Mouse (Mus musculus) spleen, postnatal 10 days (tissue): ENCODE data around the gene Slc46a1.

Source experiments
- DNase-seq, 2 experiments: peaks; one replicate each; pipeline ENCODE4 v3.0.0; 2021 to 2022; ENCODE audit warnings: low spot score in 2 of 2

The Slc46a1 gene

DNA sequence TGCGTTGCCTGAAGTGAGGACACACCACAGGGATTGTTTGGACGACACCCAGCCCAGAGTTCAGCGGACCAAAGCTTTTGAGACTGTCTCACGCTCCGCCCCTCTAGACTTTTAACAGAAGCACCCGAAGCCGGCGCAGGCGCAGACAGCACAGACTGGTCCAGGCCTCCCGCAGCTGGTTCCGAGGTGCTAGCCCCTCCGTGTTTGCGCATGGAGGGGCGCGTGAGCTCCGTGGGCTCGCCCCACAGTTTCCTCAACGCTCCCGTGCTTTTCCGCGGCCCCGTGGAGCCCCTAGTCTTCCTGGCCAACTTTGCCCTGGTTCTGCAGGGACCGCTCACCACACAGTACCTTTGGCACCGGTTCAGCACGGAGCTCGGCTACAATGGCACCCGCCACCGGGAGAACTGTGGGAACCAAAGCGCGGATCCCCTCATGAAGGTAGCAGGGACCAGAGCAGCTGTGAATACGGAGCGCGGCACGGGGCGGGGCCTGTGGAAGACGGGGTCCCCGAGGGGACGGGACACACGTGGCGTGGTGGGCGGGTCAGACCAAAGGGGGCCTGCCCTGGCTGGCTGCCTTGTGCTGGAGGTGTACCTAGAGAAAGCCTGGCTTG is at the start of gene Slc46a1:
Gene Slc46a1 (plus strand): TSS at position 130 of the 613 bp plus-strand sequence.
- DNase-seq = peak; percentile 40 to 80

DNA sequence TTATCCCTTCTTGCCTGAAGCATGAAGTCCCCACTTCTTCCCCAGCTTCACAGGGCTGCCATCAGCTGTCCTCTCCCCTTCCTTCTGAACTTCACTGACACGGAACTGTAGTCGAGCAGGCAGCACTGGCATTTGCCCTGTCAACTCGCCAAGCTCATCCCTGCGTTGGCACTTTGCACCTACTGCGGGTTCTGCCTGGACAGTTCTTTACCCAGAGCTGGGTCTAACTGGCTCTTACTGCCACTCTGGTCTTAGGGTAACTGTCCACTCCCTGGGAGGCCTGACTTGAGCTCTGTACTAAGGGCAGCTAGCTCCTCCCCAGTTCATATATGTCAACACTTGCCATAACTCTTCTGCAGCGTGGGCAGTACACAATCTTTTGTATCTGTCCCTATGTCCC is 48.6 kb upstream of the Slc46a1 start:
- DNase-seq = no peak

DNA sequence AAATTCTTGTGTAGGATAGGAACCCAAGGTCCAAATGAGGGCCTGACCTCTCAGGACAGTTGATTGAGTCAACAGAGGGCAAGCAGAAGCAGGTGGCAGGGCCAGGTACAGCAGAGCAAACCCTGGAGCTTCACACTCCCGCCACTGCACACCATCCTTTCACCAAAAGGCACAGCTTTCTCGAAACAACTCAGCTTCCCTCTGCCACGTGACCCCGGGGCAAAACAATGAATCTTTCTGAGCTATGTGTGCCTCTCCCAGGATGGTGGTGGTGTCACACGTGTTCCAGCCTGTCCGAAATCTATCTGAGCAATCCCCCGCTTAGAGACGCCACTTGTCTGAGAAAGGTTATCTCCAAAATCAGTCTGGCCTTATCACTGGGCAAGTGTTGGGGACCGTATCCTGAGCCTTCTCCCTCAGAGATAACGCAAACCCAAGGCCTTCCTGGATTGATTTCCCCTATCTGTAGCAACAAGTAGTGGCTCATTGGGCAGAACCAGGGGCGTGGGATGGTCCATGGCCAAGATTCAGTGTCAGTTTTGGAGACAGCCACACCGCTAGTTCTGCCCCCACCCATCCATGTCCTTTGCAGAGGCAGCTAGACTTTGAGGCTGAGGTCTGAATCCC is 45.1 kb upstream of the Slc46a1 start:
- no peak for DNase-seq

DNA sequence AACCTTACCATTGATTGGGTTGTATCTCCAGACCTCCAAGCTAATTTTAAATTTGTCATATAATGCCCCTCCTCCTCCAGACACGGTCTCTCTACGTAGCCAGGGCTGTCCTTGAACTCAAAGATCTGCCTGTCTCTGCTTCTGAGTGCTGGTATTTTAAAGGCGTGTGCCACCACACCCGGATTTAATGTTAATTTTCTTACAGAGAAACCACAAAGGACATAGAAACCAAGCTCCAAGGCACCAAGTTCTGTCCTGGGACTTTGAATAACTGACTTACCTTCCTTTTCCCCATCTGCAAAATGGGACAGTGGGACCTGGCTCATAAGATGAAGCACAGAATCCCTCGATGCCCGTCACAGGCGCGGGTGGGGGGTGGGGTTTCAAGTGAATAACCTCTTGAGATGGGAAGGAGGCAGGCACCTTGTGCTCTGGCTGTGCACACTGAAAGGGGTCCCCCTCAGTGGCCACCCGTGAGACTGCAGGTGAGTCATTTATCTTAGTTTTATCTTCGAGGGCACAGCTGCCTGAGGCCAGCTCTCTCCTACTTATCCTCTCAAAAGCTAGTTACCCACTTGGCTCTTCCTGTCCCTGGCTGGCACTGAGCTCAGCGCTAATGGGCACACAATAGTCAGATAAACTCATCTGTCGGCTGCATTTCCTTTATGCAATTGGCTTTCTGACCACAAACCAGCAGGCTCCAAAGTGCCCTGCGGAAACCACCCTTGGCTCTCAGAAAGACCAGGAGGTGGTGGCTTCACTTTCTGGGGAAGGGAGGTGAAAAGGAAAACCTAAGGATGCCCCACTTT is 44.1 kb upstream of the Slc46a1 start:
- DNase-seq = no peak

GRCm38 (mm10) chr11:78422055-78422819 is 43.3 kb upstream of the Slc46a1 start, which contains the start of gene Slc13a2:
Gene Slc13a2 (minus strand): TSS chr11:78422217.
- no peak for DNase-seq

DNA sequence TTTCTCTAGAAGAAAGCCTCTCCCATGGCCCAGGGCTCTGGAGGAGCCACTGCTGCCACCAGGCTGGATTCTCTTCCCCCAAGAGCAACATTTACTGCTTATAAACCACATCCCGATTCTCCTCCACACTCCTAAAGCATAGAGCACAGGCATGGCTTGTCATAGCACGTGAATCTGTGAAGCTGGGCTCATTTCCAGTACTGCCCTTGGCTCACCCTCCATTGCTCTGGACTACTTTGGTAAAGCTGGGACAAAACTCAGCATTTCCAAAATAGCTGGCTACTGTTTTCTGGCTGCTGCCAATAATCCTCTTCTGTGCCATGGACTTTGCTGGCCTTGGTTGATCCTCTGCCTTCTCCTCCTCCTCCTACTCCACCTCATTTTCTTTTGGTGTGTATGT is 41.1 kb upstream of the Slc46a1 start:
- DNase-seq = no peak

- DNase-seq = no peak
Measured at GRCm38 (mm10) chr11:78425572-78425971, 39.9 kb upstream of the Slc46a1 start.

DNA sequence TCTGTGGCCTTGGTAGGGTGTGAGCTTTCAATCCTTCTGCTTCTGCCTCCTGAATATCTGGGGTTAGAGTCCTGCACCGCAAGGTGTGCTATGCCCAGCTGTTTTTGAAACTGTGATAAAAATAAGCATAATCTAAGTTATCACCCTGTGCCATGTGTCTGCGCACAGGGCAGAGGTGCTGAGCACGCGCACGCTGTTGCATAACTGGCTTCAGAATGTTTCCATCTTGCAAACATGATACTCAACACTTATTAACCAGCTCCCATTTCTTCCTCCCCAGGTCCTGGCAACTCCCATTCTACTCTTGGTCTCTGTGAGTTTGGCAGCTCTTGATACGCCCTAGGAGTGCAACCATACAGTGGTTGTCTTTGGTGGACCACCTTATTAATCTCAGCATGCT is 37.8 kb upstream of the Slc46a1 start:
- no peak for DNase-seq

DNA sequence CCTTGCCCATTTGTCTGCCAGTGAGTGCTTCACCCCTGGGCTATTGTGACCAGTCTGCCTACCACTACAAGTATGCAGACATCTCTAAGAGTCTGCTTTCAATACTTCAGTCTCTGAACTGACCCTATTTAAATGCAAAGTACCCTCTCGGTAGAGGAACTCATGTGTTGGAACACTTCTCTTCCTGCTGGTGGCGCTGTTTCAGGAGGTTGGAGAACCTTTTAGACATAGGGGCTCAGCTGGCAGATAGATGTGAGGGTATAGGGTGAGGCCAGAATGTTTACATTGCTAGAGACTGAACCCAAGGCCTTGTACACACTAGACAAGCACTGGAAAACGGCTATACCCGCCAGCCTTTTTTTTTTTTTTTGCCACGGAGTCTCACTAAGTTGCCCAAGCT is 37.2 kb upstream of the Slc46a1 start:
- DNase-seq = no peak

GRCm38 (mm10) chr11:78430195-78430878 is 35.2 kb upstream of the Slc46a1 start:
- DNase-seq = no peak

GRCm38 (mm10) chr11:78431176-78431575 is 34.3 kb upstream of the Slc46a1 start:
- DNase-seq = no peak

GRCm38 (mm10) chr11:78434052-78434451 is 31.4 kb upstream of the Slc46a1 start:
- DNase-seq = no peak

- peak; percentile 17 to 65 for DNase-seq
Measured at GRCm38 (mm10) chr11:78435776-78436349, 29.6 kb upstream of the Slc46a1 start.

GRCm38 (mm10) chr11:78437182-78437581 is 28.3 kb upstream of the Slc46a1 start:
- no peak for DNase-seq

DNA sequence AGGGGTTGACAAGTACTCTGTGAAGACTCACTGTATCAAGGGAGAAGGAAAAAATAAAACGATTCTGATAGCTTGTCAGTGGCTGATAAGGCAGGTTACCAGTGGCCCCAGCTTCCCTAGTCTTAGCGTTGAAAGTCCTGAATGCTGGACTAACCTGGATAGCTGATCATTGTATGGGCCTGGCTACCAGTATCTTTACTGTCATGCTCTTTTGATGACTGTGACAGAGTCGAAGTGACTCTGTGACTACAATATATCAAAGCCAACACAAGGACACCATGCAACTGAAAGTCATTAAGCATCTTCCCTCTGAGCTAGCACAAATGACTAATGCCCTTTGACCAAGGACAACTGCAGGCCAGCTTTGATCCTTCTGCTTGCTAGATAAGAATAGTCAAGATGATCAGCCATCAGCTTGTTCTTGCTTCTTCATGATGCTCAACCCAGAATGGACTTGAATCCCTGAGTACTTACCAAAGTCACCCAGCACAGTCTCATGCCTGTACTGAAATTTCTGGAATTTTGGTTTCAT is 27.0 kb upstream of the Slc46a1 start:
- no peak for DNase-seq

- DNase-seq = no peak
Measured at GRCm38 (mm10) chr11:78443115-78443514, 22.4 kb upstream of the Slc46a1 start.

DNA sequence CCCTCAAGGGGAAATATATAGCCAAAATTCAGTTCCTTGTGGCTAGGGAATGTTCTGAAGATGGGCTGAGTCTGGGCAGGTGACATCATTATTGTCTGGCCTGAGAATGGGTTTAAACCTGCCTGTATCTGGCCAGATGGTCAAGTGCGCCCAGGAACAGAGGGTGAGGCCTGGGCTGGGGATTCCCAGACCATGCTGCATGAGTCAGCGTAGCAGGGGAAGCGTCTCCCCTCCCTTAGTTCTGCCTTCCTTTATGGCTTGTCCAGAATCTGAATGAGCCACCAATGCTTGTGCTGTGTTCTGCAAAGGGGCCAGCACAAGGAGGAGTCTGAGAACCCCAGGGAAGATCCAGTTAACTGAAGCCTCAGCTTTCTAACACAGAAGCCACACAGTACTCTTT is 18.3 kb upstream of the Slc46a1 start:
- DNase-seq = no peak

DNA sequence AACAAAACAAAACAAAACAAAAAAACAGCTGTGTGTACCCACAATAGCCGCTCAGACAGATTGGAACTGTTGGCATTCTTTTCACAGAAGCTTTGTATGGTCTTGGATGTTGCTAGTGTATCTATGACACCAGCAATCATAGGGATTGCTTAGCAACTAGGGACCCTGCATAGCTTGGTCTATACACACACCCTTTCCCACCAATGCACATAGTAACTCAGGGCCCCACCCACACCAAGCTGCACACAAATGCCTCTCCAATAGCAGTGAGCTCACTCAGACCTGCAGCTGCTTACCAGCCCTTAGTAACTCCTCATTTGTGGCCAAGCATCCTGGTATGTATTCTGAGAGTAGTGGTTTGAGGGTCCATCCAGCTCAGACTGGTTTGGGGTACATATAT is 17.3 kb upstream of the Slc46a1 start:
- DNase-seq = no peak

- DNase-seq = no peak
Measured at GRCm38 (mm10) chr11:78450337-78450736, 15.2 kb upstream of the Slc46a1 start.

GRCm38 (mm10) chr11:78453675-78454074 is 11.8 kb upstream of the Slc46a1 start:
- DNase-seq = peak; percentile 48 to 82

GRCm38 (mm10) chr11:78454276-78454675 is 11.2 kb upstream of the Slc46a1 start:
- DNase-seq = no peak
